Mouse (Mus musculus): ENCODE measurements at regions not wholly inside any gene's neighbourhood (a gene's known extent, or its start where the extent isn't known, plus 50 kb on each side); places are given as distances from the start of the nearest gene placed in this dataset.

GRCm38 (mm10) chr3:8051167-8051566 lies 1430.9 kb upstream of the 1700008P02Rik start:
- in situ Hi-C loops (cut with MboI; ENCODE audit: low pct_unique_long_range_greater_than_20kb): no loop called here
- peaks cover 4% of the 10 kb centered on the region for H3K27me3 ChIP-seq
- CTCF ChIA-PET: no interaction called here
- peak; percentile 27 for DNase-seq (ENCODE audit: low read depth, low spot score)
- no peak for ATAC-seq
- POLR2A ChIA-PET: no interaction called here
- TF ChIP-seq CTCF (IDR thresholded peaks at IDR 0.05): no peak

GRCm38 (mm10) chr3:8049706-8050105 lies 1429.5 kb upstream of the 1700008P02Rik start:
- ChIA-PET CTCF (no interaction called here), POLR2A (no interaction called here)
- TF ChIP-seq CTCF (IDR thresholded peaks at IDR 0.05): no peak
- in situ Hi-C loops (cut with MboI; ENCODE audit: low pct_unique_long_range_greater_than_20kb): no loop called here
- H3K27me3 ChIP-seq: peaks cover 10% of the 10 kb centered on the region
- ATAC-seq (no peak), DNase-seq (ENCODE audit: low read depth, low spot score) (no peak)

- H3K27me3 ChIP-seq: peaks cover 21% of the 10 kb centered on the region
- no peak for TF ChIP-seq CTCF (IDR thresholded peaks at IDR 0.05)
- in situ Hi-C loops (cut with MboI; ENCODE audit: low pct_unique_long_range_greater_than_20kb): no loop called here
- DNase-seq (ENCODE audit: low read depth, low spot score) (no peak), ATAC-seq (peak; percentile 54)
- POLR2A ChIA-PET: interaction anchor here (1.2 kb wide), 1 partner anchor 9 kb away, joined by 3 read pairs; no protein-coding TSS in a partner anchor
- CTCF ChIA-PET: interaction anchor here (1.6 kb wide), 1 partner anchor 11 kb away, joined by 5 read pairs; no protein-coding TSS in a partner anchor
Measured at GRCm38 (mm10) chr3:8046348-8046747, 1426.1 kb upstream of the 1700008P02Rik start.

- in situ Hi-C loops (cut with MboI; ENCODE audit: low pct_unique_long_range_greater_than_20kb): no loop called here
- POLR2A ChIA-PET: interaction anchor here (0.6 kb wide), 1 partner anchor 39 kb away, joined by 10 read pairs; no protein-coding TSS in a partner anchor
- ATAC-seq (no peak), DNase-seq (ENCODE audit: low read depth, low spot score) (no peak)
- CTCF ChIA-PET: interaction anchor here (1.3 to 3.3 kb wide), 2 partner anchors 8 to 11 kb away, joined by 4 to 17 read pairs; no protein-coding TSS in a partner anchor
- TF ChIP-seq CTCF (IDR thresholded peaks at IDR 0.05): no peak
- peaks cover 6% of the 10 kb centered on the region for H3K27me3 ChIP-seq
Measured at GRCm38 (mm10) chr3:8036697-8037096, 1416.5 kb upstream of the 1700008P02Rik start.

- H3K27me3 ChIP-seq: peaks cover 2% of the 10 kb centered on the region
- in situ Hi-C loops (cut with MboI; ENCODE audit: low pct_unique_long_range_greater_than_20kb): no loop called here
- CTCF ChIA-PET: interaction anchor here (1.3 to 3.3 kb wide), 3 partner anchors 9 to 11 kb away, joined by 4 to 17 read pairs (median 5); no protein-coding TSS in a partner anchor
- no peak for TF ChIP-seq CTCF (IDR thresholded peaks at IDR 0.05)
- POLR2A ChIA-PET: no interaction called here
- DNase-seq (ENCODE audit: low read depth, low spot score): no peak
- no peak for ATAC-seq
Measured at GRCm38 (mm10) chr3:8035091-8035729, 1415.0 kb upstream of the 1700008P02Rik start.

GRCm38 (mm10) chr3:8026325-8027017 lies 1406.2 kb upstream of the 1700008P02Rik start:
- no peak for ATAC-seq
- ChIA-PET POLR2A (no interaction called here), CTCF (interaction anchor here (1.0 to 3.2 kb wide), 3 partner anchors 10 to 18 kb away, joined by 3 to 17 read pairs (median 4); no protein-coding TSS in a partner anchor)
- DNase-seq (ENCODE audit: low read depth, low spot score): peak; percentile 3
- in situ Hi-C loops (cut with MboI; ENCODE audit: low pct_unique_long_range_greater_than_20kb): no loop called here
- H3K27me3 ChIP-seq: no peaks in the 10 kb centered on the region
- TF ChIP-seq CTCF (IDR thresholded peaks at IDR 0.05): no peak

GRCm38 (mm10) chr3:8022654-8023053 lies 1402.4 kb upstream of the 1700008P02Rik start:
- POLR2A ChIA-PET: no interaction called here
- CTCF ChIA-PET: no interaction called here
- H3K27me3 ChIP-seq: no peaks in the 10 kb centered on the region
- in situ Hi-C loops (cut with MboI; ENCODE audit: low pct_unique_long_range_greater_than_20kb): no loop called here
- DNase-seq (ENCODE audit: low read depth, low spot score): no peak
- no peak for TF ChIP-seq CTCF (IDR thresholded peaks at IDR 0.05)
- ATAC-seq: no peak

- in situ Hi-C loops (cut with MboI; ENCODE audit: low pct_unique_long_range_greater_than_20kb): no loop called here
- ATAC-seq: no peak
Measured at GRCm38 (mm10) chr3:8017489-8017888, 1397.2 kb upstream of the 1700008P02Rik start.

GRCm38 (mm10) chr3:8016945-8017344 lies 1396.7 kb upstream of the 1700008P02Rik start:
- POLR2A ChIA-PET: no interaction called here
- no peak for ATAC-seq
- CTCF ChIA-PET: interaction anchor here (1.5 kb wide), 1 partner anchor 9 kb away, joined by 4 read pairs; no protein-coding TSS in a partner anchor

More at GRCm38 (mm10) chr3:8017489-8017888, 1397.2 kb upstream of the 1700008P02Rik start:
- ChIA-PET POLR2A (no interaction called here), CTCF (interaction anchor here (1.7 kb wide), 1 partner anchor 13 kb away, joined by 4 read pairs; no protein-coding TSS in a partner anchor)
- H3K27me3 ChIP-seq: no peaks in the 10 kb centered on the region
- no peak for TF ChIP-seq CTCF (IDR thresholded peaks at IDR 0.05)
- no peak for DNase-seq (ENCODE audit: low read depth, low spot score)

GRCm38 (mm10) chr3:8009966-8010365 lies 1389.7 kb upstream of the 1700008P02Rik start:
- ATAC-seq (no peak), DNase-seq (ENCODE audit: low read depth, low spot score) (no peak)
- in situ Hi-C loops (cut with MboI; ENCODE audit: low pct_unique_long_range_greater_than_20kb): no loop called here
- CTCF ChIA-PET: no interaction called here
- no peak for TF ChIP-seq CTCF (IDR thresholded peaks at IDR 0.05)
- POLR2A ChIA-PET: no interaction called here
- no peaks in the 10 kb centered on the region for H3K27me3 ChIP-seq

More at GRCm38 (mm10) chr3:8016945-8017344, 1396.7 kb upstream of the 1700008P02Rik start:
- no peaks in the 10 kb centered on the region for H3K27me3 ChIP-seq
- no peak for DNase-seq (ENCODE audit: low read depth, low spot score)
- no peak for TF ChIP-seq CTCF (IDR thresholded peaks at IDR 0.05)
- in situ Hi-C loops (cut with MboI; ENCODE audit: low pct_unique_long_range_greater_than_20kb): no loop called here
